Mouse (Mus musculus): ENCODE data around the gene Metap1d.

The Metap1d gene

GRCm38 (mm10) chr2:71545882-71546639, 93.0 kb downstream of the Metap1d start:
- DNase-seq = peak; percentile 60

- DNase-seq = peak; percentile 92
Observed at GRCm38 (mm10) chr2:71546640-71547071, 93.6 kb downstream of the Metap1d start, which contains the start of gene Dlx2. Gene Dlx2 (minus strand): TSS chr2:71546754.

- DNase-seq = peak; percentile 89
Observed at GRCm38 (mm10) chr2:71547829-71548228, 94.8 kb downstream of the Metap1d start.

GRCm38 (mm10) chr2:71550330-71550729, 97.3 kb downstream of the Metap1d start:
- DNase-seq = no peak

- DNase-seq = peak; percentile 34
Observed at GRCm38 (mm10) chr2:71551704-71552103, 98.6 kb downstream of the Metap1d start.

- no peak for DNase-seq
Observed at GRCm38 (mm10) chr2:71556071-71556470, 103.0 kb downstream of the Metap1d start.

- no peak for DNase-seq
Observed at GRCm38 (mm10) chr2:71566466-71566865, 113.4 kb downstream of the Metap1d start.

- peak; percentile 61 for DNase-seq
Observed at GRCm38 (mm10) chr2:71573736-71574135, 120.7 kb downstream of the Metap1d start.

All from embryo, embryonic 11 days (tissue).